Mouse (Mus musculus) right cerebral cortex, postnatal 4 days (tissue): ENCODE measurements around the gene Rbks.
"Not testable (repeated sequence)": the region's sequence is repeated elsewhere in the genome, so short reads cannot be mapped to it uniquely, and the experiment has no call there.

ENCODE experiments used
- DNase-seq: peaks from one replicate; pipeline ENCODE4 v3.0.0-alpha.2; 2022

Rbks gene

DNA sequence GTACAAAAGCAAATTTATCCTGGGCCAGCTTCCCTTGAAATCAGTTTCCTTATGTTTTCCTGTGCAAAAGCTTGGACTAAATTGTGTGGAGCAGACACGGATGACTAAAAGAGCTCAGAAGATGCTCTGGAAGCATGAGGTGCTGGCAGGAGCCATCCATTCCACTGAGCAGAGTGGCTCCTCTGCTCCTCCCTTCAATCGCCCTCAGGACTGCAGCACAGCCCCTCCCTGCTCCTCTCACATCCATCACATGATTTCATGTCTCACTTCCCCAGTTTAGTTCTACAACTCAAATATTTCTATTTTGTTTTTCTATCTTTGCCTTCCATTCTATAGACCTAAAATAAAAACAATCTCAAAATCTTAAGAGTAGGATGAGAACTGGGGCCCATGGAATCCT lies 26.3 kb downstream of the Rbks start:
- no peak for DNase-seq

DNA sequence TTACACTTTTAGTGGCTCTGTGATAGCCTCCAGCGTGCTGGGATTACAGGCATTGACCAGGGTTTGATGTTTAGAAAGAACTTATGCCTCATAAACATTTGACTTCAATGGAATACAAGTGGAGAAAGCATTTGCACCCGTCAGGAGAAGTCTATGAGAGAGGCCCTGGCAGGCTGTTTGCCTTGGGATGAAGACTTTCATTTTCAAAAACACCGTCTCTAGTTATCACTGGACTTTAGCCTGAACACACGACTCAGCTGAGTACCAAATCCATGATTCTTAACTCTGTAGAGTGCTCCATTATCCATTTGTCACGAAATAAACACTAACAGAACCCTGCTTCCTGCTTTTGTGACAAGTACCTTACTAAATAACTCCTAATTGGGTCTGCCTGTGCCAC lies 27.4 kb downstream of the Rbks start:
- no peak for DNase-seq

DNA sequence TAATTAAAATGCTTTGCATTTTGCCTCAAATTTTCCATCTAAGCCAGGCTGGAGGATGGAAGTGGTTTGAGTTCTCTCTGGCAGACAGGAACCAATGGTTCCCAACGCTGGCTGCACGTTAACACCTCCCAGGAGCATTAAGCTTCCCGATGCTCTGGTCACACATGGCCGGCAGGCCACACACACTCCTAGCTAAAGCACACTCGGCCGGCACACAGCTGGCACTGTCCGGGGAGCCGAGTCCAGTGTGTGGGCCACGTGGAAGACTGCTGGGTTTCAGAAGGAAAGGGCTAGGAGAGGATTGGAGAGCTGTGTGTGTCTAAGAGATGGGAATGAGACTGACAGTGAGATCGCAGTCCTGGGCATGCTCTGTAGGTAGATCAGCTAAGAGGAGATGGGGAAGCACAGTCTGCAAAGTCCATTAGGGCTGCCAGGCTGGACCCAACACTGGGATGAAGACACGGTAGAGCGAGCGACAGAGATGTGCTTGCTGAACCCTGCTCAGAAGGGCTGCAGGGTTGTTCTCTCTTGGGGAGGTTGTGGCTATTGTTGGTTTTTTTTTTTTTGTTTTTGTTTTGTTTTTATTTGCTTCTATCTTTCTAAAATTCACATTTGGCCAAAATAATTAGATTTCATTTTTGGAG lies 29.0 kb downstream of the Rbks start:
- DNase-seq: no peak

DNA sequence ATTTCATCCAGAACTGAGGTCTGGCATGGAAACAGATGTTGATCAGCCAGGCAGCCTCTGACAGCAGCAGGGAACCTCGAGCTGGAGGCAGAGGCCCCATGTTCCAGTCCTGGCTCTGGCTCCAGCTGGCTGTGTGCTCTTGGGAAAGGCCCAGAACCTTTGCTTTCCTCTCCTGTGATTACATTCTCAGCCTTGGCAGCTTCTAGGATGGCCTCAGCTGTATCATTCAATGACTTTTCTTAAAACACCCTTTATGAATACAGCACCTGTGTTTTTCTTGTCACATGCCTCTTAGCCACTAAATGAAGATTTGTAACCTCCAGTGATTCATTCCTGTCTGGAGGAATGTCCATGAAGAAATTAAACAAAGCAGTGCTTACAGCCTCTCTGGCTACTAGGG lies 31.3 kb downstream of the Rbks start:
- no peak for DNase-seq

DNA sequence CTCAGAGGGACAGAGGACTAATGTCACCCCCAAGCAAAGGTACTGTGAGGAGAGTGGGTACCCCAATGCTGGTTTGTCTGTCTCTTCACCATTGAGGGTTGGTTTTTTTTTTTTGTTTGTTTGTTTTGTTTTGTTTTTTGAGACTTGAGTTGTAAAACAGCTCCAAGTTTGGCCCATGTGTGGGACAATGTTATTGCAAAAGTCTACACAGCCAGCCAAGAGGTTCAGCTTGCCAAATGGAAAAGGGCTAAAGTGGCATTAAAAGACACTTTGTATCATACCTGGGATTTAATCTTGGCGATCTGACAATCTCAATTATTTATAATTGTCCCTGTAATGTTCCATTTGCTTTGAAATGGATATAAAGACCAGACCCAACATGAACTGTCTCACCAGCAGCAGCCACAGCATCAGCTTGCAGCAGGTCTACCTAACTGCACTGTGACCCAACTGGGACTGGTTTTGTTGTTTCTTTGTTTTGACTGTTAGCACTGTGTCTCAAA lies 41.7 kb downstream of the Rbks start:
- DNase-seq: no peak

DNA sequence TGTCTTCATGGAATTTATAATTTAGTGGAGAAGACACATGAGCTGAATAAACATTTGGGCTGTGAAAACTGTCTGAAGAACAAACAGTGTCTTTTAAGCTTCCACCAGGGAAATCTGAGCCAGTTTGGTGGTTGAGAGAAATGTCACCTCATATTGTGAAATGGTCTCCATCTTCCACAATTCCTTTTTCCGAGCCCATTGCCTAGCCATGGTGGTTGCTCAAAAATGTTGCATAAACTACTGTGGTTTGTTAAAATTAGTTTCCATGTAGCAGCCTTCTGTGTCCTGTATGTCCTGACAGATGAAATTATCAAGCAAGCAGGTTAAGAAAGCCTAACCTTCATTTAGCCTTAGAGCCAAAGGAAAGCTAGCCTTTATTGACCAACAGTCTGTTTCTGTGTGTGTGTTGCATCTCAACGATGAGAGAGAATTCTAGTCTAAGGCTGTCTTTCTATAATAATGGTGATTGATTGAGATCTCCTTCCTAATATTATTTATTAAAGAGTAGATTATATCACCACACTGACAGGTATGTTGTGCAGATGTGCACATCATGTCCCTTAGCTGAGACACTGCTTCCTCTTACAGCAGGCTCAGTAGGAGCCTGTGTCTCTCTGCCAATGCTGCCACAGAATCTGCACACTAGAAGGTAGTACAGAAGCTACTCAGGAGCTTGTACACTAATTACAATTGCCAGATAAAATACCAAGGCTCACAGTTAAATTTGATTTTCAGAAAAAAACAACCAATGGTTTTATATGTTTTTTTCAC lies 46.7 kb downstream of the Rbks start:
- no peak for DNase-seq

DNA sequence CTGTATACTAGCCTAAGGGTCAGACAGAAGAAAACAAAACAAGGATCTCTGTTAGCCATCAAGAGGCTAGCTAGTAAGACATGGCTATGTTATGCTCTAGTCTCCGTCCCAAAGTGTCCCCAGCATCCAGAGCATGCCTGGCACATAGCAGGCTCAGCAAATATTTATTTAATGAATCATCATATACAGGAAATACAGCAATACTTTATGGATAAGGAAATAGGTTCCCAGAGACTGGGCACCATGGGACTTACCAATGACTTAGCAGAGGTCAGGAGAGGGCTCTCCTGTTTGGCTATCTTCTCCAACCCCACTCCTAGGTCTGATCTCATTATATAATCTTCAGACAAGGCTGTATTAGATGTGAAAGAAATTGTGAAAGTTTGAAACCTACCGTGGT lies 50.1 kb downstream of the Rbks start:
- no peak for DNase-seq

DNA sequence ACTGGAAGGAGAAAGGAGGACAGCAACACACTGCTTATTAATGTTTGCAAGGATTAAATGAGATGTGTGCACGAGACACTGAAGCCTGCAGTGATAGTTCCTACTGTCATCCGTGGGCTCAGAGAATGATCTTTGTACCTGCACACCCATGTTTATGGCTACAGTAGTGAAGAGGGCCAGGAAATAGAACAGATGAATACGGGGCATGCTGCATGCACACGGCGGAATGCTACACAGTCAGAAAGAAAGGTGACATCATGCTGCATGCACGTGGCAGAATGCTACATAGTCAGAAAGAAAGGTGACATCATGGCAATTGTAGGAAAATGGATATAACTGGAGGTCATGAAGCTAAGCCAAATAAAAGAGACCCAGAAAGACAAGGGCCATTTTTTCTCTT lies 50.9 kb downstream of the Rbks start:
- DNase-seq: no peak

DNA sequence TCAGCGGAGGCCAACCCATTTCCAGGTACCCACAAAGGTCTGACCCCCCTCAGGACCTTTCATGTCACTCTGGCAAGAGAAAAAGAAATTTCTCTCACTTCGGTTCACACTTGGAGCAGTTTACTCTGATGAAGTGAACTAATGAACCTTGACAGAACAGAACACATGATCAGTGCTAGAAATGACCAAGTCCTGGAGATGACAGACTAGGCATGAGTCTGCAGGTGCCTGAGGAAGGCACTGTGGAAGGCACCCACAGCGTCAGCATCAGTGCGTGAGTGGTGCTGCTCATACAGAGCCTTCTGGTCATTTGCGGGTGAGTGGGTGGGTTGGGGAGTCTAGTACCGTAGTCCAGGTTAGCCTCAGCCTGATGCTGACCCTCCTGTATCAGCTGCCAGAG lies 51.6 kb downstream of the Rbks start:
- DNase-seq: no peak

DNA sequence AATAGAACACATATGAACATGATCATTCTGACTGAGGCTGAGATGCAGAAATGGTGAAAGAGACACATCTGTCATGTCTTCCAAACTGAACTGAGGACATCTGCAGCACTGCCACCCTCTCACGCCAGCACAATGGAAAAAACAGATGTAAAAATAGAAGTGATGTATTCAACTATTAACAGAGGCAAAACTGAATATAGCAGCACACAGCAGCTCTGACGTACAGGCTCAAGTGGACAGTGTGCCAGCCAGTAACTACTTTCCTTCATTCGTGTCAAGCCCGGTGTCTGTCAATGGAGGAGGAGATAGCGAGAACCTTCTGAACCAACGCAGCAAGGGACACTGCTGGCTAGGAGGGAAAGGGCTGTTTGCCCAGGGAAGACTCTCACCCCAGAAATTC lies 52.6 kb downstream of the Rbks start:
- DNase-seq: no peak

DNA sequence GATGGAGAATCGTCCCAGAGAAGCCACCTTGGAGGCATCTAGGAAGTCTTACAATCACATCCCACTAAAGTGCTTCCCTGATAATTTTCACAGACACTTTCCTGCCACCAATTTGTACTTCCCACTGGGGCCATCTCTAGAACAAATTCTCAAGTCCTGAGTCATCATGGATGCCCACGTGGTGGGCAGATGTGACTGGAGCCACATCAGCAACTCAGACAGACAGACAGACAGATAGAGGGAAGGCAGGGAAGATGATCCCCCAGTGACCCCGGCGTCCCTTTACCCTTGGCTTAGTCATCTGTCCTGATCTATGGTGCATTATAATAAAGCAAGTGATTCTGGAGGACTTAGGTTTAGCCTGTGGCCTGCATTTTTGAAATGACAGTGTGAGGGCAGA lies 53.2 kb downstream of the Rbks start:
- no peak for DNase-seq

DNA sequence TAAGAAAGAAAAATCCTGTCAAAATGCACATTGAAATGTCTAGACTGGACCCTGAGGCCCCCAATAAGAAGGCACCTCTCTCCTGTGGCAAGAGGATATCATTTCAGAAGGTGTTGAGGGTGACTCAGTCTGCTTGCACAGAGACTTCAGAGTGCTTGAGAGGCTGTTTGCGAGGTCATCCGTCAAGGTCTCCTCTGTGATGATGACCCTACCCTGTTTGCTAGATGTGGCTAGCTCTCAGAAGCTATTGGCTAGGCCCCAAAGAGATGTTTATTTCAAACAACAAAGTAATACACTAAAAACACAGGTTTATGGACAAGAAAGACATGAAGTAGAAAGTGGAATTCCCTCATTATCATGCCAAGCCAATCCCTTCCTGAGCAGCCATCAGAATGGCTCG lies 55.1 kb downstream of the Rbks start:
- DNase-seq: no peak

DNA sequence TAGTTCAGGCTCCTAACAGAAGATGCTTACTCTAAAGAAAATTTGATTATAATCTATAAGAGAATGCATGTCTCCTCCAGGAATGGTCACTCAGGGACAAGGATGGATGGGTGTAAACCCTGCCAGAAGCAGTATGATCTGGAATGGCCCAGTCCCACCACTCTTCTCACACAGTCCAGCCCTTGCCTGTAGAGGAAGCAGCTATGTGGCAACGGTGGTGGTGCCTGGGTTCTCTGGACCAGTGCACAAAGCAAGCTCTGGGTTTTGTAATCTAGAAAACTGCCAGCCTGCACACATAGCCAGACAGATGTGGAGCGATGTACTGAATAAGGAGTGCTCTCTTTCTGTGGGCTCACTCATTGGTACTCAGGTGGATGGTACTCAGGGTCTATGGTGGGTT lies 56.9 kb downstream of the Rbks start:
- no peak for DNase-seq

DNA sequence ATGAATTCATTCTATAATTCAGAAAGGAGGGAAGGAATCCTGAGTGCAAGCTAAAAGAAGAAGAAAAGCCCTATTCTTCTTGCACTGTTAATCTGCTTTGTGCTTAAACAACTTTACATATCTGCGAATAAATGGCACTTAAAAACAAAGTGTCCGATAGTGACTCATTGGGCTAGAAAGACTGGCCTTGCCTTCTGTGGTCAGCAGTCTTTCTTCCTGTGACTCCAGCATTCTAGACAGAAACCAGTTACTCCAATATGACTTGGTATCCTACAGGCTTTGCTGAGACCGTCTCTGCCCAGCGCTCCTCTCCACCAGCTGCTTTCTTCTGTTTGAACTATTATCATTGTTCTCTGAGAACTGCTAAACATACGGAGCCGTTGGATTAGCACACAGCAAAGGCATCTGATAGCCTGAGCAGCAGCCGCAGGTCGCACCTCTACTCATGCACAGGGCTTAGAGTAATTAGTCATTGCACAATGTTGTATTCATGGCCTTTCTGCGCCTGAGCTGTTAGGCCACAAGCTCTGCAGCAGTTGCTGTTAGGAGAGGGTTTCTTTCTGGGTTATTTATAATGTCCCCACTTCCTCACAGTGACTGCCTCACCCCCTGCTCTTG lies 60.7 kb downstream of the Rbks start:
- DNase-seq: no peak

DNA sequence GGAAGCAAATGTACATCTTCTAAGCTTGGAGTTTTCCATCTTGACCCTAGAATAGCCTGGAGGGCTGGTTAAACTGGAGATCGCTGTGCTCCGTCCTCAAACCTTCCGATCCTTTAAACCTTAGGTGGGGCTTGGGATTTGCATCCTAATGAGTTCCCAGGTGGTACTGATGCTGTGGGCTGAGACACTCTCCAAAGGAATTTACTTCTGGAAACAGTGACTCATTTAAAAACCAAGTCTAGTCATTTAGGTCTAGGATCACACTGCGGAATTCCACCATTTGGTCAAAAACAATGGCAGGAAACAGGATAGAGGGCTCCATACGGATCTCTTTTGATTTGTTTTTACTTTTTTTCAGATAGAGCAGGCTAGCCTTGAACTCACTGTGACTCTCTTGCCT lies 62.7 kb downstream of the Rbks start:
- no peak for DNase-seq

DNA sequence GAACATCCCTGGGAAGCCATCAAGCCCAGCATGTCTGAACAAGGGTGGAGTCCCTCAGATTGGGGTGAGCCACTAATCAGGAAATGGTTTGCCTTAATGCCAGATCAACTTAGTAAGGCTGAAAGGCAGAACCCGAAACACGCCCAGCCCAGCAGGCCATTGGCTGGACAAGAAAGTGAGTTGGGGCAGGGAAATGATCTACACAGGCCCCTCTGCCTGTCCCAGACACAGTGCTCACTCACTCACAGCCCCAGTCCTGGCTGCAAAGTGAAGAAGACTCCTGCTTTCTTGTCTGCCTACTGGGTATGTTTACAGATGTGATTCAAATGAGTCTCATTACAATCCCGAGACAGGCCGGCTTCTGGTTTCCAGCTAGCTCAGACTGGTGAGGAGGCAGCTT lies 63.3 kb downstream of the Rbks start:
- no peak for DNase-seq

DNA sequence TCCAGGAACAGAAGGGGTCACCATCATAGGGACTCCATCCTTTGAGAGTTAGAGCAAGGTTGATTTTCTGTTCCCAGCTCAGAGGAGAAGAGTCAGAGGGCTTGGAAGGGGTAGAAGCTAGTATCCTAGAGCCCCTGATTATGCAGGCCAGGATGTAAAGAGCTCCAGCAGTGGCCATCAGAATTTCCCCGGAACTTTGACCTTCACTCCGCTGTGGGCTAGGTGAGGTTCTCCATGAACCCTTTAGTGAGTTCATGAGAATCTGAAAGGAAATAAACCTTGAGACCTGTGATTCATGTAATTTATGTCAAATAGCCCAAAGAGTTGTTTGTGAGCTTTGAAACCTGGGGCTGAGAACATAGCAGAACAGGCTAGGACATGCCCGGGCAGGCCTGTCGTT lies 66.3 kb downstream of the Rbks start:
- DNase-seq: not testable (repeated sequence)

DNA sequence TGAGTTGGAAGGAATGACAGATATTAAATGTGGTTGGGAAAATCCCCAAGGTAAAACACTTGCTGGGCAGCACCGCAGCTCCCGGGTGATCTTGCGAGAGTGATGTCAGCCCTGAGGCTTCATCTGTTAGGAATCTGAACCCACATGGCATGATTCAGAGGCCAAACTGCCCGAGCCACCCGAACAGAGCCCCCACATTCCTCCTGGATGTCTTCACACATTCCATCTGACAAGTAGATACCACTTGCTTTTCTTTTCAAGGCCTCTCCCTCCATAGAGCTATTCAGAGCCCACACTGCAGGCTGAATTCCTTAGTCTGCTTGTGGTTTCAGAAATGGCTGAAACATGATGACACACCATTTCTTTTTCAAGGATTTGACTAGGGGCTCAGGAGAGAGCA lies 67.4 kb downstream of the Rbks start:
- no peak for DNase-seq

DNA sequence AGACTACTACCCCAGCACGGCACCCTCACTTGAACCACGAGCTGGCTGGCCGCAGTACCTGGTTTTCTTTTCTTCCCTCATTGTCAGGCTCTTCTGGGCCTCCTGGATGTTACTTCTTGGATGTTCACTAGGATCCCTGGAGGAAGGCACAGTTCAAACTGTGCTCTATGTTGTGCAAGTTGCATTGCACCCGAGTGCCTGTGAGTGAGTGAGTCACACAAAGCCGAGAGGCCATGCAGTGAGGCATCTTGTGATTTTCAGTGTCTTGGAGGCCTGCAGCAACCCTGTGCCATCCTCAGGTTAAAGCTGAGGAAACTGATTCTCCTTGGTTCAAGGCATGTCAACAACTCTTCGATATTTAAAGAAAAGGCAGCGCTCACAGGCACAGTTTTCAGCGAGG lies 68.9 kb downstream of the Rbks start:
- DNase-seq: no peak

DNA sequence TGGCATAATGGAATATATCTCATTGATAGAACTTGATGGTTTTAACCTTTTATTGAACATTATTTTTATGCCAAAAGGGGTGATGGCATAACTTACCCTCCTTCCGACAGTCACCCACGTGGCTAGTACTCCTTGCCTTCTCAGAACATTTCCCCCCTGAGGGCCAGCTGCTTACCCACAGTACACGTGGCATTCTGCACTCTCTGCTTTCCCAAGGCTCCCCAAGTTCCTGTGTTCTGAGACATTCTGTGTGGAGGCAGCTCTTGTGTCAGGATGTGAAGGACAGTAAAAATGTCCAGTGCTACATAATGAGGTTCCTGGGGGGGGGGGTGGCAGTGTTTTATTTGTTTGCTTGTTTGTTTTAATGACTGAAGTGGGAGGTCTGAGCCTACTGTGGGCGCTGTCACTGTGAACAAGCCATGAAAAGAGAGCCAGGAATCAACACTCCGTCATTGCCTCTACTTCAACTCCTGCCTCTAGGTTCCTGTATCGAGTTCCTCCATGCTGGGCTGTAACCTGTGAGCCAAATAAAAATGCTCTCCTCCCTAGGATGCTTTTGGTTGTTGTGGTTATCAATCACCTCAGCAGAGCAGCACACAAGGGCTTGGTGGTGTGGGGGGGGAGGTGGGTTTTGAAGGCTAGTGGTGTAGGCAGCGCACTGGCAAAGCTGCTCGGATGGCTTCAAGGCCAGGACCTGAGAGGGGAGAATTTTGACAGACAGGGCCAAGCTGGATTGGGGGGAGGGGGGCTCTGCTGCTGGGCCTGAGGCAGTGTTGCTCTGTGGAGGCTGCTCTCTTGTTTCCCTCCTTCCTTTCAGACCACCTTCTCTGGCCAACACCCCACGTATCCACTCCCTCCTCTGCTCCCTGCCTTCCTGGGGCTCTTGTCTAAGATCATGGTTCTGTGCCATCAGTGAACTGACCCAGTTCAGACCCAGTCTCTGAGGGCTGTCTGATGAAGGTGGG lies 69.6 kb downstream of the Rbks start:
- DNase-seq: no peak

DNA sequence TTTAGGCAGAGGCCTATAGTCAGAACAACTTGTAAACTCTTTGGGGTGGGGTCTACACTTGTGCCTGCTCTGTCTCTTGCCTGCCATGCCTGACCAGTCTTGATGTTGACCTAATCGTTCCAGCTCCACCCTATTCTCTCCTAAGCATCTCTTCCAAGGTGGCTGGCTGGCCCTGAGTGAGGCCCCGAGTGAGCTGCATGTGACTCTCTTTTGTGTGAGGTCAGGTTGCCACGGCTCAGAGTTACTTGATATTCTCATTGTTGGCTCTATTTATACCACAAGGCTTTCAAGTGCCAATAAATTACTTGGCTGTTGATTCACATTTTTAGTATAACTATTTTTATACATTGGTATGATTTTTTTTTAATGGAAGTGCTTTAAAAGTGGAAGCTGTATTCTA lies 70.3 kb downstream of the Rbks start:
- DNase-seq: no peak

DNA sequence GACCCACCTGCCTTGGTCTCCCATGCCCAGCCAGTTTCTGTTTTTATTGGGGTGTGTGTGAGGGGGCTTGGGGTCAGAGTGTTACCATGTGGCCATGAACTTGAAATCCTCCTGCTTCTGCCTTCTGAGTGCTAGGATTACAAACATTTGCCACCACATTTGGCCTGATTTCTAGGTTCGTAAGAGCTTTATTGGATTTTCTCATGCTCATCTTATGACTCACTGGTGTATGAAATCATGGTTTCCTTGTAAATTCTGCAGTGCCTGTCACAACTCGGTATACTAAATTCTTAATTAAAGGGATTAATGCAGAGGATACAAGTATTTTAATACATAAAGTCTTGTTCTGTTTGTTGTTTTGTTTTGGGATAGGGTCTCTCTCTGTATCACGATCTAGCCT lies 77.1 kb downstream of the Rbks start:
- DNase-seq: no peak

DNA sequence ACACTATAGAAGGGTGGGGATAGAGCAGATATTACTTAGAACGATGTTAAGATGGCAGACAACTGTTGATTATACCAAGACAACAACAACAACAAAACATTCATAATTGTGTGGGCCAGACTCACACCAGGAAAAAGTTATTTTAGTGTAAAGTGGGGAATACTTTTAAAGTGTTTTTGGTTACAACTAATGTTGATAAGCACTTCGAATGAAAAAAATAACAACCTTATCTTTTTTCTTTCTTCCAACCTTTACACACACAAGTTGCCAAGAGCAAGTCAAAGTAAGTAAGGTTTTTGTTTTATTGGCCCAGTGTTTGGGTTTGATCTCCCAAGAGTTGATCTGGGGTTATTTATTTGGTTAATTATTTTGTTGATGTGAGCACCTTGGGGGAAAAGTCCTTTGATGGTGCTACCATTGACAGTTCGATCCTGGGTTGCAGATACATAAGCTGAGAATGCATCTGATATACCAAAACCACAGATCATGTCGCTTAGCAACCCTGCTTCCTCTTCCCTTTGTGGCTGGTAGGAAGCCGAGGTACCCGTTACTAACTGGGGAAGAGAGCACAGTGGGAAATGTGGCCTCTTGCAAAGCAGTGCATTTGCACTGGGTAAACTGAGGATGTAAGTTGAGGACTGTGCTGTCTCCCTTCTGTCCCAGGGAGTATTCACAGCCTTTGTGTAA lies 82.9 kb downstream of the Rbks start:
- no peak for DNase-seq
